Mouse (Mus musculus) mouse trophoblast stem cell (cell line): ENCODE measurements at regions not wholly inside any gene's neighbourhood (a gene's known extent, or its start where the extent isn't known, plus 50 kb on each side); places are given as distances from the start of the nearest gene placed in this dataset.

Experiments
- in situ Hi-C, 2 experiments: fragments of 300-500 bp; cut with MseI, MboI; formaldehyde crosslinking; loops; 2 replicates in 1 of 2; 3 replicates in 1 of 2; pipeline ENCODE4 v1.15.1; 2025

DNA sequence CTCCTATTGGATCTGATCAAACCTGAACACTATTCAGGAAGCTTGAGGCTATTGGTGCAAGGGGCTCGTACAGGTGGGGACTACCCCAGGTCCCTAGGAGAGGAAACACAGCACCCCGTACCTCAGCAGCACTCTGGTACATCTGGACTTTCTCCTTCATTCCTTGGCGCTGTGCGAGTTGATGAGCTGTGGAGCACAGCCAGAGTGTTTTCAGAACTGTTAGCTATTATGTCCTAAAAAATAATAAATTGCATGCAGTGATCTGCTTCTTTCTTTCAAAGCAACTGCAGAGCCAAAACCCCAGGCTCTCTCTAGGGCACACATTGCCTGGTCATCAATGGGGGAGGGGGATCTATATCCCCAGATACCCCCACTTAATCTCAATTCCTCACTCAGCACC, 122.6 kb downstream of the Gm12728 start:
- in situ Hi-C loops = no loop called here

DNA sequence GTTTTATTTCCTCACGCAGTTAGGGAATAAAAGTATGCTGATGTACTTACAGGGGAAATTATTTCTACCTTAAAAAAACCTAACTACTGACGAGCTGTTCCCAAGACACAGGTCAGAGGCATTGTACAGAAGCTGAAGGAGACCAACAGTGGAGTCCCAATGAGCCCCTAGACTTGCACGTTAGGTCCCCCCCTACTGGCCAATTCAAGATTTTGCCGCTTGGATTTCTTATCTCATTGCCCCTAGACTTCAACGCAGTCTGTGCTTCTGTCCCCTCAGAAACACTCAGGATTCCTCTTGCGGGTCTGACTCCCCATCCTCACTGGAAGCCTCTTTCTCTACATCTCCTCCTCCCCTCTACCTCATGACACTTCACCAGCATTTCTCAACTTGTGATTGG, 125.3 kb downstream of the Gm12728 start:
- in situ Hi-C loops = no loop called here

DNA sequence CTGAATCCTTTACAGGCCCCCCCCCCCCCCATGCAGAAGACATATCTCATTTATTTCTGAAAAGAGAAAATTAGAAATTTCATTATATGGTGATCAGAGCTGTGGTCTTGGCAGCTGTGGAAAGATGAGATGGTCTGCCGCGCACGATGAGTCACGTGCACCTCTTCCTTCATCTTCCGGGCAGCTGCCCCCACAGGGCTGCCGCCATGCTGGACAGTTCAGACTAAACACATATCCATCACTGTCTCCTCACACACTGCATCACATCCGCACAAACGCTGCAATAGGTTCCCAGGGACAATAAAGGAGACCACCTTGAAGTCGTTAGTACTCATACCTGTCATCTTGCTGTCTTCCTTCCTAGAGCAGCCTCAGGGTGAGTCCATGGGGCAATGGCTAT, 126.6 kb downstream of the Gm12728 start:
- in situ Hi-C loops = no loop called here

DNA sequence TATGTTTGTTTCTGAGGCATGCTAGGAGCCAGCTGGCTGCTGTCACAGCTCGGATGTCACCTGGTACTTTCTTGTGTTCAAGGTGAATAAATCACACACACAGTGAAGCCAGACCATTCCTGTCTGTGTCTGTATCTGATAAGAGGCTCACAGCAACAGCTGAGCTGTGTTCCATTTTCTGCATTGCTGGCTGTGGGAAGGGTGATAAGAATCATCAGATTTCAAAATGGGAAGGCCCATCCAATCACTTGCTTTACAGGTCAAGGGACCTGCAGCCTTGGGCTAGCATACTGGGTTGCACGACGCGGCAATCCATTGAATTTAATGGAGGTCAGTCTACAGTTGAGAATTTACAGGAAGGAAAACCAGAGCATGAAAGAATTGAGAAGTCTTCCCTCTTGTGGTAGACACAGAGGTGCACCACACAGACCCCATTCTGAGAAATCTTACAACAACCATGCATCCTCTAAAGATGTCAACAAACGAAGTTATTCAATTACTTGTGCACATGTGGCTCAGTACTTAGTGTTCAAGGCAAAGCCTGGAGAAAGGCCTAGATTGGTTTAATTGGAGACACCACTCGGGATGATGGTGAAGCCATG, 135.2 kb downstream of the Gm12728 start:
- in situ Hi-C loops = loop anchor here in 1 of 2 experiments (25.0 kb wide), 1 partner anchor 763 kb away; the partner anchor contains the start of gene Plpp3

DNA sequence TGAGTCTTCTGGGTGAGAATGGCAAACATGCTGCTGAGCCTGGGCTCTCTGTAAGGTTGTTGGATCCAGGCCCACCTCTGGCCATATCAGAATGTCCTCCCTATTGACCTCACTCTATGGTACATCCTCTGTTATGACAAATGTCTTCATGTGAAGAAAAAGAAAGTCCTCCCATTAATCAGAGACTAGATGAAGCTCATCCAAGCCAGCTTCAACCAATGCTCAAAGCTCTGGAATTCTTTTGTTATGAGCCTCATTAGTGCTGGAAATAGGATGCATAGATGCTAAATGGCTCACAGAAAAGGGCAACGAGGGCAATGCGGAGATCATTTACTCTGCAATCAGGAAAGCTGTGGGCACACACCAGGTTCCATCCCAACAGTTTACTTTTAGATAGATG, 135.8 kb downstream of the Gm12728 start:
- in situ Hi-C loops = loop anchor here in 1 of 2 experiments (25.0 kb wide), 1 partner anchor 763 kb away; the partner anchor contains the start of gene Plpp3

DNA sequence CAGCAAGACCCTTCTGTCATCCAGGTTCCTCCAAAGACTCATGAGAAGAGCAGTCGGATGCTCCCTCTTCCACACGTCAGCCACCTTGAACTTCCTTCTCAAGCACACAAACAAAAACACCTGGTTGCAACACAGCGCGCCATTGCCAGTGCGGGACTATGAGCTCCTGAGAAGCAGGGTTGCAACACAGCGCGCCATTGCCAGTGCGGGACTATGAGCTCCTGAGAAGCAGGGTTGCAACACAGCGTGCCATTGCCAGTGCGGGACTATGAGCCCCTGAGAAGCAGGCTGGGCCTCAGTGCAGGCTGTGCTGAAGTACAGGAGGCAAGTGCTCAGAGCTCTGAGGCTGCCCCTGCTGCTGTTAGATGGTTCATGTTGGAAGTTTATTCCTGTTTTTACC, 140.0 kb downstream of the Gm12728 start:
- in situ Hi-C loops = loop anchor here in 1 of 2 experiments (25.0 kb wide), 1 partner anchor 767 kb away; the partner anchor contains the start of gene Plpp3

DNA sequence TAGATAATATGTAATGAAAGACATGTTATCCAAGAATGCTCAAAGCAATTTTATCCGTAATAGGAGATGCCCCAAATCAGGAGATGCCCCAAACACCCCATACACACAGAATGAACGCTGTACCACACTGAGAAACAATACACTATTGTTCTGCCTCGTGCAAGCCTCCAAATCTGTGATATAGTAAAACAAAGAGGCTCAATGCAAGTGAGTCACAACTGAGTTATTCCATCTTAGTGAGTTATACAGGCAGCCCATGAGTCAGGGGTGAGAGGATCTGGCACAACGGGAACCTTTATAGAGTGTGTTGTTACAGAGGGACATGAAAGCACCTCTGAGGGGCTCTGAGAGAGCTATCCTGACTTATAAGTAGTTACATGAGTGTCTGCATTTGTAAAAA, 145.3 kb downstream of the Gm12728 start:
- in situ Hi-C loops = loop anchor here in 1 of 2 experiments (25.0 kb wide), 1 partner anchor 773 kb away; the partner anchor contains the start of gene Plpp3

DNA sequence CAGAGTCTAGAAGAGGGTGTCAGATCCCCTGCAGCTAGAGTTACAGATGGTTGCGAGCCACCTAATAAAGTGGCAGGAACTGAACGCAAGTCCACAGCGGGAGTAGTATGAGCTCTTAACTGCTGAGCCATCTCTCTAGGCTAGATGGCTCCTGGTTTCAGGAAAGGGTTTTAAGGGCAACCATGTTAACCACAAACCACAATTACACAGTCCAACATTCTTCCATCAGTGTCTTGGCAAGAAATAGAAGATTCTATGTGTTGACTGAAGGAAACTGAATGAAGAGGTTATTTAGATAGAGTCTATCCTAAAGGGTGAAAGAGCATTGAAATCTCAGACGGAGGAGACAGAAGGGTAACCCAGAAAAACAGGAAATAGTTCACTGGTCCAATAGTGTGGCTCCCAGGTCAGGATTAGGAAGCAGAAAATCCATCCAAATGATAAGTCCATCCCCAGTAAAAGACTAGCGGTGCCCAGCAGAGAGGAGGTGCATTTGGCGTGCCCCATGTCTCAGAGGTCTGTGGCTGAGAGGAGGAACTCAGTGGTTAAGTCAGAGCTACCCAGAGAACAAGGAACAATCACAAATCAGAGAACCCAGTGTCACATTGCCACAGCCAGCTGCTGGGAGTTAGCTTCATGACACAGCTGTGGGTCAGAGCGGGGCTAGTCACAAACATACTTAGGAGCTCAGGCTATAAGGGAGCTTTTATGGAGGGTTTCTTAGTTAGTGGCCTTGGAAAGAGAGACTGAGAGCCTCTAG, 147.3 kb downstream of the Gm12728 start:
- in situ Hi-C loops = loop anchor here in 1 of 2 experiments (25.0 kb wide), 1 partner anchor 775 kb away; the partner anchor contains the start of gene Plpp3

DNA sequence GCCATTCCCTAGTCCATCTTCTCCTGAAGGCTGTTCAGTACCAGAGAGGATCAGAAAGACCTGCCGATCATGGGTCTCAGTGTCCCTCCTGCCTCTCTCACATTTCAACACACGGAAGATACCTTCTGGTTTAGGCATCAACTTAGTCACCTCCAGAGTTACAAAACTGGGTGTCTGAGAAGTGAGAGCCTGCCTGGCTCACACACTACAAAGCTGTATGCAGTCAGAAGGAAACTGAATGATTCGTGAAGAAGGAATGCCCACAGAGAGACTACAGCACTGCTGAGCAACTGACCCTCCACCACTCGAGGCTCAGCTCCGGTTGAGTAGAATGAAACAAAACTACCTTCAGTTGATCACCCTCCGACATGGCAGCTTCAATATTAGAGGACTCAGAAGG, 147.9 kb downstream of the Gm12728 start:
- in situ Hi-C loops = loop anchor here in 1 of 2 experiments (25.0 kb wide), 1 partner anchor 775 kb away; the partner anchor contains the start of gene Plpp3

DNA sequence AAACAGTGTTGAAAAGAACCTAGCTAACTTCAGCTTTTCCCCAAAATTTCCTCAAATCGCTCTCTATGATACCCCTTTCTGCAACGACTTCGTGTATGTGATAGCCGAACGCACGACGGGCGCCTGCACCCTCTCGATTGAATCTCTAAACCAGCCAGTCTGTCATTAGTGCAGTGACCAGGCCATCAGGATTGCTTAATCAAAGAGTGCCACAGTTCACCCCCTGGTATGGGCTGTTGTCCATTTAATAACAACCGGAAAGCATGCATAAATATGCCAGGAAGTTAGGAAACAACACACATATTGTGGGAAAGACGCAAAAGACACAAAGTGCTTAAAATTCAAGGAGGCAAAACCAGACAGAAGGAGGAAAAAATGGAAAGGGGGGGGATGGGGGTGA, 149.2 kb downstream of the Gm12728 start:
- in situ Hi-C loops = loop anchor here in 1 of 2 experiments (25.0 kb wide), 1 partner anchor 777 kb away; the partner anchor contains the start of gene Plpp3

DNA sequence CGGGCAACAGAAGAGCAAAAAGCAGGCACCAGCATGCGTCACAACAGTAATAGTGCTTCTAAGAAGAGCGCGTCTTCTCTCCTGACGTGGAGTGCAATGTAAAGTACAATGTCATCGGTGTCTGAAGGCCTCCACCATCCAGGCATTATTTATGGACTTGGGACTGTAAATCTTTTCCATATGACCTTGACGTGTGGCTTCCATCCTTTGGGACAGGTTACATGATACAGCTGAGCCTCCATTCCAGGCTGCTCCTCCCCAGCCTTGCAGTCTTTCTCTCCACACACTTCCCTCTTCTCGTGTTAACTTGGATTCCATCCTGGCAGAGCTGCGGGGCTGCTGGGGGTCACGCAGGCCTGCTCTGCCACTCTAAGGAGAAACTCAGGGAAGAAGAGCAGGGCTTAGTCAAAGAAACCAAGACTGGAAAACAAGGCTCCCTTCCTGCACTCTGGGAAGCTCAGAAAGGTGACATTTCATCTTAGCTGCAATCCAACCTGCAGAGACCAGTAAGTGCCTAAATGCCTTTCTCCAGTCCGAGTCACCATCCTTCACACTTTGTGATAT, 150.0 kb downstream of the Gm12728 start:
- in situ Hi-C loops = loop anchor here in 1 of 2 experiments (25.0 kb wide), 1 partner anchor 777 kb away; the partner anchor contains the start of gene Plpp3

DNA sequence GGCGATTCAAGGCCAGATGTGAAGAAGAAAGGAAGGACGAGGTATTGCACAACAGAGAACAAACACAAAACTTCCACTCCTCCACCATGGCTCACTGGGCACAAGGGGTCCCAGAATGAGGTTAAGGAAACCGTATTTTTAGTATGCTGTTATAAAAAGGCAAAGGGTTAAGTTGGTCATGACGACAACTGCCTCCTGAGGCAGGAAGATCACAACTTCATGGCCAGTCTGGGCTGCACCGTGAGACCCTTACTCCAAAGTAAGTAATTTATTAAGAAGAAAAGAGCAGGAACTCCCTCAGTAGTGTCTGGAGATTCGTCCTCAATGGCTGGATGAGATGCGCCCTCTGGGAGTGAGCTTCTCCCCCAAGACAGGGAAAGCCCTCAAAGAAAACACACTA, 151.2 kb downstream of the Gm12728 start:
- in situ Hi-C loops = loop anchor here in 1 of 2 experiments (25.0 kb wide), 1 partner anchor 779 kb away; the partner anchor contains the start of gene Plpp3

DNA sequence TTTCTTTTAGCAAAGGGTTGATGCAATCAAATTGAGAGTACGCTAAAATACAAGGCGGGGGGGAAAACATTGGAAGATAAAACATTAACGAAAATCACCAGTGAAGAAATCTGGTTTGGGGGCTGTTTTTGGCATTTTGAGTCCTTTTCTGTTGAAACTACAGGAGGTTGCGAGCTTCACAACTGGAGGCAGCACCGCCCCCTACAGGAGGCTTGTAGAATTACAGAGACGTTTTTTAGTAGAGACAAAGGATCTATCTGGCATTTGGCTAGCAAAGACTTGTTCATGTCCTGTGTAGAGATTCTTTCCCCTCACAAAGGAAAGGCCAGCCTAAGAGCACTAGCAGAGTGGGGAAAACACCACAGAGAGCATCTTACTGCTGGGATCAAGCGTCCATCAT, 152.1 kb downstream of the Gm12728 start:
- in situ Hi-C loops = loop anchor here in 1 of 2 experiments (25.0 kb wide), 1 partner anchor 779 kb away; the partner anchor contains the start of gene Plpp3

DNA sequence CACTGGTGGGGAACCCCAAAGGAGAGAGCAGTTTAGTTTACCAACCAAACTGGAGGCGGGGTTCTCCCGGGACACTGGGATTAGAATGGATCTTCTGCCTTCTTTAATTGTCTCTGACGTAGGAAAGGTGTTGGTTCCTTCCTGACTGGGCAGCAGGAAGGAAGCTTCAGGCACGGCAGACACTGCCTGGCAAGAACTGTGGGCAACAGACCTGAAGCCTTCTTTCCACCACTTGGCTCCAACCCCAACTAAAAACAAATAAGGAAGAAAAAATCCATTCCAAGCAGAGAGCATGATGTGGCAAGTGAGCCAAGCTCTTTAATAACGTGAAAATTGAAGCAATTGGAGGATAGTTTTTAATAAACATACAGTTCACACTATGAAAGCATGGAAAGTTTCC, 155.3 kb downstream of the Gm12728 start:
- in situ Hi-C loops = loop anchor here in 1 of 2 experiments (25.0 kb wide), 1 partner anchor 783 kb away; the partner anchor contains the start of gene Plpp3

DNA sequence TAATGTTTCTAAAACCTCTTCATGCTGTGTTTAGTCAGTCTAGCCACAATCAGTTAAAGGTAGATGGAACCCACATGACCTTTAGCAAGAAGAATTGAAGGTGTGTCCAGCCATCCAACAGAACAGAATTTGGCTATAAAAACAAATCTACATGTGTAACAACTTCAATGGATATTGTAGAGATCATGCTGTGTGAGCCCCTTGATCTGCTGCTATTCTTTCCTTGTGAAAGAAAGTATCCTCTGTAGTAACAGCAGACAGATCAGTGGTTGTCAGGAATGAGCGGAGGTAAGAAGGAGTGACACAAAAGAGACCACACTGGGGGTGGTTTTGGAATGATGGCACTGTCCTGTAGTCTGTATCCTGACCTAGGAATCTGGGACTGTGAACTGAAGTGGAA, 156.3 kb downstream of the Gm12728 start:
- in situ Hi-C loops = loop anchor here in 1 of 2 experiments (25.0 kb wide), 1 partner anchor 784 kb away; the partner anchor contains the start of gene Plpp3

DNA sequence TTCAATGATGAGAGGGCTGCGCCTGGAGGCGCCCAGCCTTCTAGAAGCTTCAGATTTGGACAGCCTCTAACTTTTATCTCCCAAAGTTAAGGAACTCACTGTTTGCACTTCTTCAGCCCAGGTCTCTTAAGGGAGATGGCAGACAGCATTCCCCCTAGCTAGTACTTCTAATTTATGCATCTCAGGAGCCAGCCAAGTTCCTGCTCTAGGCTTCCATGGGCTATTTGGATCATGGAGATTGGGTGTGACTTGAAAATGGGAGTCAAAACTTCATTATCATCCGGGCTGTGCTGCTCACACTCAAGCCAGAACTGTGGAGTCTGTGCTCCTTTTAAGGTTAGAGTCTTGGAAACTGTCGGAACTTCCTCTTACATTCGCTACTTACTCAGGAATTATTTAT, 158.7 kb downstream of the Gm12728 start:
- in situ Hi-C loops = loop anchor here in 1 of 2 experiments (25.0 kb wide), 1 partner anchor 786 kb away; the partner anchor contains the start of gene Plpp3

DNA sequence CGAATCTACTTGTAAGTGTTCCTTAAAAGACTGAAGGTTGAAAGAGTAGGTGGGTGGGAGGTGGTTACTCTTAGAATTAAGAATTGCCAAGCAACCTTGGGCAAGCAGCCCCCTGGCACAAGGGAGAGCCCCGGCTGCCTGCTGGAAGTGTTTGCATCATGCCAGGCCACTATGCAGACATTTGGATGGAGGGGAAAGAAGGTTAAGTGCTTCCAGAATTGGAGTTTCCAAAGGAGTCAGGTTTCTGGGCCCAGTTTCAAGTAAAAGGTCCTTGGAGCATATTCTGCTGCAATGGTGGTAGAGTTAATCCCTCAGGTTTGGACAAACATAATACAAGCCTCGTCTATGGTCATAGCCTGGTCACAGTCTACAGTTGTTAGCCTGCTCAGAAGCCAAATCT, 162.7 kb downstream of the Gm12728 start:
- in situ Hi-C loops = no loop called here

DNA sequence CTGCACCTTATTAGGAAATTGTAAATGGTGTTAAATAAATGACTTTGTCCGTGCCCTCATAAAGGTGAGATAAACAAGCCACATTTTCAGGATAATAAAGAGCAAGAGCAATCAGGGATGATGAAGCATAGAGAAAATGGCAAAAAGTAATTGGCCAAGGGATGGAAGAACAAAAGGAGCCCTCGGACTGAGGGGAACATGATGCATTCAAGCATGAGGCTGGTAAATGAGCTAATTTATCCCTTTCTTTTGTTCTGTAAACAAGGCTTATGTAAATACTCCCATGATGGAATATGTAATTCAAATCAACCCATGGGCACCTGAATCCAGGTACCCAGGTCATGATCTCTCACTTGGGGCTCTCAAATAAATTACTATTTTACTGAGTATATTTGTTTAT, 166.8 kb downstream of the Gm12728 start:
- in situ Hi-C loops = no loop called here

DNA sequence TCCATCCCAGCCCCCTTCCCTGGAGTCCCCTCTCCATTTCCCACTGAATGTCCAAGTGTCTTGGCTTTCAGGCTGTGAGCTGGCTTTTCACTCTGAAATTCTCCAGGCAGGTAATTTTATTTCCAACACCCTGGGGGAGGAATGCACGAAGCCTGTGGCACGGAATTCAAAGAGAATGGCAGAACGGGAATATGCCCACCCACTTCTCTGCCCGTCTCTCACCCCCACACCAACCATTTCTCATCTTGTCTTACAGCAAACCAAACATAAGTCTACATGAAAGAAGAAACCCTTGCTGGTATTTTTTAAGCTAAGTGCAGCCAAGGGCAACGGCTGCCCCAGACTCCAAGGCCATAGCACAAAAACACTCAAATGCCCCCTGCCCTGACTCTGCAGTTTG, 168.7 kb downstream of the Gm12728 start:
- in situ Hi-C loops = no loop called here

DNA sequence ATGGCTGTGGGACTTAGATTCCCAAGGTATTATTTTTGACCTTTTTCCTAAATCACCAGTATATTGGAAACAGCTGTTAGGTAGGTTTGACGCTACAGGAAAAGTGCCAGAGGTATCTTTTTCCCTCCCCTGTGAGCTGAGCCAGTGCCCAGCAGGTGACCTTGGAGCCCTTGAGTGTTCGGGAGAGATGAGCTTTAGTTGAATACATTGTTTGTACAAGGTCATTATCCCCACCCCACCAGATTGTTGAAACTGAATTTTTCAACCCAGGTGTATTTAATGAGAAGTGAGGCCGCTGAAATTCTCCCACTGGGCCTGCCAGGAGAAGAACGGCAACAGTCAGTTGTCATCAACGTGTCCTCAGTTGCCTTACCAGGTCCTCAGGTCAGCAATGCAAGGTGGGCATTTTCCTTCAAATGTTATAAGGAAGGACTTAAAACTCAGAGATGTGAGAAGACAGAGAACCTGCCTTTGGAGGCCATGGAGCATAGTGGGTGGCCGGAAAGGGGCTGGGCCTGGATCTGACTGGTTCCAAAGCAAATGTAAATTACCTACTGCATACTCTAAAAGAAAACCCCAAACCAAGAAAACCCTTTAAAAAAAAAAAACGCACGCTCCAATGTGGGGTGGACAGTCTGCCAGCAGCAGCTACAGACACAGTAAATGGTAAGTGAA, 172.2 kb downstream of the Gm12728 start:
- in situ Hi-C loops = no loop called here

DNA sequence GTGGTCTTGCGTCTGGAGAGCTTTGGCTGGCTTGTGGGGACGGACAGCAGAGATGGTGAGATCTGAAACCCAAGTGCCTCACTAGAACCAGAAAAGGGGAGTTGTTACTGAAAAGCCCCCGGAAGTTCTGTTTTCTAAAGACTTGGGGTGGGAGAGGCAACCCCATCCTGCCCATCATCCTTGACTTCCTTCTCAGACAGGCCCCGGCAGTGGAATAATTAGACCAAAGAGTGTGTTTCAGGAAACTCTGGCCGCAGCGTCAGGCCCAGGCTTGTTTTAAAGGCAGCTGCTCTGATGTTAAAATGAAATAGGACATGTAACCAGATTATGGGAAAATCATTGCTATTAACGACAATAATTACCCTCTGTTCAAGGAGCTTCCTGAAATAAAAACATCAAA, 172.9 kb downstream of the Gm12728 start:
- in situ Hi-C loops = no loop called here
